Mouse (Mus musculus): ENCODE data around the gene Rhobtb3.

GRCm38 (mm10) chr13:75839719-75840481, 103.8 kb downstream of the Rhobtb3 start, which contains the start of gene Glrx:
- TF ChIP-seq CTCF (IDR thresholded peaks at IDR 0.05; ENCODE audit: low read depth, low read length): no peak
- no peak; the same call in 1 of the 2 replicates for TF ChIP-seq POLR2A (IDR thresholded peaks at IDR 0.05; ENCODE audit: borderline replicate concordance, low read depth, low read length)

All from bone marrow macrophage, adult 2 months (primary cell).